Mouse (Mus musculus) left cerebral cortex, postnatal 36 days (tissue): ENCODE data around the gene Srsf5. TPM values are rescaled to one million over a fixed set of nuclear protein-coding genes. Genes with fewer than 3 reads are reported as not detected.

Experiments
- DNase-seq, 2 experiments: peaks; one replicate each; pipeline ENCODE4 v3.0.0; 2021 to 2022; ENCODE audit warnings: low spot score in 2 of 2, mixed read lengths in 1 of 2
- intact Hi-C: fragments of 180-260 bp; cut with DNase I; formaldehyde crosslinking; loops from one replicate; pipeline ENCODE4 v1.15.1; 2025
- total RNA-seq, 2 experiments: library from RNA; stranded (reverse); gene quantifications; 2 replicates each; pipeline ENCODE4 v1.2.3; 2021

The Srsf5 gene
- total RNA-seq, 2 experiments from 2014 or later = 256 to 346 TPM

DNA sequence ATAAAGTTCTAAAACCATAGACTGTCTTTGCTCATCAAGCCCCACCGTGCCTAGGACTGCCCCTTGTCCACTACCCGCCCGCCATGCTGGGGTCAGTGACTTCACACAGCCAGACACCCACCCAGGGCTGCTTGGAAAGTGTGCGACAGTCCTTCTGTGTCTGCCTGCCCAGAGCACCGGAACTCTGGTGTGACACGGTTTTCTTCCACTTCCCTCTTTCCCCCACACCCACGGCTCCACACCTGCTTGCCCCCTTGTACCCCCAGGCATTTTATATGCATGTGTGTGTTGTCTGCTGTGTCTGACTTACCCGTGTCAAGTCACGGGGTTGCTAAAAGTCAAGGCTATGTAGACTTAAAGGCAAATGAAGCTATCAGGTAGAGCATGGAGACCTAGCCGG, 46.5 kb downstream of the Srsf5 start:
- DNase-seq = no peak
- intact Hi-C loops = no loop called here

- no peak for DNase-seq
- intact Hi-C loops = no loop called here
Measured at GRCm38 (mm10) chr12:80992540-80993122, 47.3 kb downstream of the Srsf5 start.

DNA sequence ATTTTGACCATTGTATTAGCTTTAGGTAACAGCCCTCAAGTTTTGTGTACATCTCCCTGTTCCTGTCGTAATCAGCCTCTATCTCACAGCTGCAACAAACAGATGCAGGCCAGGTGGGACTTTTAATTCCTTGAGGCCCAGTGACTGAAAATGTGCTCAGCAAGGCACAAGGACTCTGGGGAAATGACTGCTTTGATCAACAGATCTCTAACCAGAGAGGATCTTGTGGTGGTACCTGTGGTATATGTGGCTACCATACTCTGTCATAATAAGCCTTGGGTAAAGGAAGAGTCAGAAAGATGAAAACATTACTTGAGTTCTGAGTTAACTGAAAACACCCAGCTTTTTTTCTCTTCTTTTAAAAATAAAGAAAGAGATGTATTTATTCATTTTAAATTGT, 48.5 kb downstream of the Srsf5 start:
- DNase-seq = no peak
- intact Hi-C loops = no loop called here

- no peak for DNase-seq
- intact Hi-C loops = no loop called here
Measured at GRCm38 (mm10) chr12:80995326-80995725, 50.0 kb downstream of the Srsf5 start.

DNA sequence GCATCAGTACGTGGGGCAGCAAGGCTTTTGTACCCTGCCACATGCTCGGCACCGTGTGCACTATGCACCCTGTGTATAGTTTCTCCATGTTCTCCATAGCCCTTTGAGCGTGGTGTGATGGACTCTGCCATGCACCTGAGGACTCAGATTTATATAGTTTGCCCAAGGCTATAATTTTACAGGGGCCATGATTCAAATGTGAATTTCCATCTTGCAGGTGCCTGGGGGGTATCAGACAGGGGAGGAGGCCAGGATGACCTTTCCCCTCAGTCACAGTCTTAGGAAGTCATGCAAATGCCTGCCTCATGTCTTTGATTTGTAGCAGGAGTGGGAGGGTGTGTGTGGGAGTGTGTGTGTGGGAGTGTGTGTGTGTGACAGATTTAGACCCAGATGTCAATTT, 52.3 kb downstream of the Srsf5 start:
- DNase-seq = no peak
- intact Hi-C loops = no loop called here

GRCm38 (mm10) chr12:80998528-80999221, 53.4 kb downstream of the Srsf5 start:
- DNase-seq = no peak
- intact Hi-C loops = no loop called here

Other genes starting within 250 kb of the Srsf5 start
- 10 to 100 TPM; 14.5 to 15.7 TPM for gene Ccdc177, start 184.8 kb upstream of the Srsf5 start, total RNA-seq
- gene Susd6, start 155.0 kb upstream of the Srsf5 start, total RNA-seq = 10 to 100 TPM; 31.6 to 40.0 TPM
- not detected for gene Slc10a1, start 23.2 kb downstream of the Srsf5 start, total RNA-seq
- 1 to 10 TPM; 7.1 to 9.1 TPM for gene Smoc1, start 81.3 kb downstream of the Srsf5 start, total RNA-seq